Mouse (Mus musculus) adrenal gland, adult 18-20 months (tissue): Measurements from ENCODE around the gene Klk1b1. TPM values are rescaled to one million over a fixed set of nuclear protein-coding genes. Genes with fewer than 3 reads are reported as not detected.
"Not testable (repeated sequence)": the region's sequence is repeated elsewhere in the genome, so short reads cannot be mapped to it uniquely, and the experiment has no call there.

Source experiments
- DNase-seq, 2 experiments: peaks; one replicate each; pipeline ENCODE4 v3.0.0; 2021 to 2022; ENCODE audit warnings: low spot score in 2 of 2
- total RNA-seq, 2 experiments: library from RNA; stranded (reverse); gene quantifications; 1 replicate in 1 of 2; 2 replicates in 1 of 2; pipeline ENCODE4 v1.2.3; 2021

The Klk1b1 gene
- total RNA-seq, 2 experiments from 2014 or later = not detected

DNA sequence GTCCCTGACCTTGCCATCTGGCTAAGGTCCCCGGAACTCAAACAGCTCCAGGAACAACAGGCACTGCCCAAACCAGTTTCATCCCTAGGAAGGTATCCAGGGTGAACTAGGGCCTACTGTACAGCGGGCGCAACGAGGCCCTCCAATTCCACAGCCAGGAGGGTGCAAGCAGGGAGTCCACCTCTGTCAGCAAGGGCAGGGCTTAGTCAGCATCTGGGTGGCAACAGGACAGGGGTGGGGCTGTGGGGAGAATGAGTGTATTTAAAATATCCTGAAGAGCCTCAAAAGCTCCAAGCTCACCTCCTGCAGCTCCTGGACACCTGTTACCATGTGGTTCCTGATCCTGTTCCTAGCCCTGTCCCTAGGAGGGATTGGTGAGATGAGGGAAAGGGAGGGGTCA lies 29.0 kb downstream of the Klk1b1 start, which contains the start of gene Klk1b11:
Gene Klk1b11 (plus strand): TSS at position 301 of the 400 bp plus-strand sequence.
- DNase-seq = not testable (repeated sequence)

DNA sequence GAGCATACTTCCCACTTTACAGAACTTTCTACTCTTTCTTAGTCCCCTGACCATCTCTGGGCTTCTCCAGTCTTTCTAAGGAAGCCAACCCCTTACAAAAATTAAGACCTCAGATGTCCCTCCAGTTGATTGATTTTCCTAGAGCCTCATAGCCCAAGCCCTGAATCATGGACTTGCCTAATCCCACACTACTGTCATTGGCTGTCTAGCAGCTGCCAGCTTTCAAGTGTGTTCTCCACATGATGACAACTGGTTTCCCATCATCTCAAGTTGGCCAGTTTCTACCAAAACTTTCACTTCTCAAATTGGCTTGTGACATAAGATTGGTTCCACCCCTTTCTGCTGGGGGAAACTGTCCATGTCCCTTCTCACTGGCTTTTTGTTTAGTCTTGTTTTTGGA lies 38.3 kb downstream of the Klk1b1 start:
- no peak for DNase-seq

DNA sequence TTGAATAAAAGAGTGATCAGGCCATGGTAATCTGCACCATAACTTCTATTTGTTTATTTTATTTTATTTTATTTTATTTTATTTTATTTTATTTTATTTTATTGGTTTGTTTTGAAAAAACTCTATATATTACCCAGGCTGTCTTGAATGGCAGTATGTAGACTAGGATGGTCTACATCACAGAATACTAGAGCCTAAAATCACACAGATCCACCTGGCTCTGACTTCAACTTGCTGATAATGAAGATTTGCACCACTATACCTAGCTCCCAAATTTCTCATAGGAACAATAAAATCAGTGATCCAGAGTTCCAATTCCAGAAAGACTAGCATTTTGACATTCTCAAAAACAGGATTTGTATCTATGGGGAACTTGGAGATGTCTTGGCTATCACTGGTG lies 45.3 kb downstream of the Klk1b1 start, which contains the start of gene Klk1b26:
Gene Klk1b26 (plus strand): TSS at position 301 of the 400 bp plus-strand sequence.
- not testable (repeated sequence) for DNase-seq

DNA sequence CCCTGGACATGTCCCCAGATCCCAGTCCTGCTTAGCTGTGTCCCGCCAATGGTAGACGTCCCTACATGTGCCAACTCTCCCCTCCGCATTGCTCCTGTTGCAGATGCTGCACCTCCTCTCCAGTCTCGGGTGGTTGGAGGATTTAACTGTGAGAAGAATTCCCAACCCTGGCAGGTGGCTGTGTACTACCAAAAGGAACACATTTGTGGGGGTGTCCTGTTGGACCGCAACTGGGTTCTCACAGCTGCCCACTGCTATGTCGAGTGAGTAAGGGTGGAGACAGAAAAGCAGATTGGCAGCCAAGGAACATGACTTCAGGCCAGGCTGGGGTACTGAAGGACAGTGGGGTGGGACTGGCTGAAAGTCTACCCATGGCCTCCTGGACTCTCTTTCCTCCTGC lies 48.1 kb downstream of the Klk1b1 start:
- not testable (repeated sequence) for DNase-seq

DNA sequence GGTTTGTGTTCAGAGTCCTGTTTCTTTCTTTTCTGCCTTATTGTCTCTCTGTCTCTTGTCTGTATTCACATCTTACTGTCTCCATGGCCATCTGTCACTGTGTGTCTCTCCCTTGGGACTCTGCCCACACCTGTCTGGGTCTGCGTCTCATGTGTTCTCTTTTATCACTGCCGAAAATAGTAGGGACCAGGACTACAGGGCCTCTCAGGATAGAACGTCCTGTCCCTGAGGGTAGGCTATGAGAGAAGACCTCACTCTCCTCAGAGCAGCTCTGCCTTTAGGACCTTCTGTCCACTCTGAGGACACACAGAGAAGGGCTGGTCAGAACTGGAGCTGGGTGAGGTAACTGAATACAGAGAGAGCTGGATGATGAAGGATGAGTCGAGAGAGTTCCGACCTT lies 48.5 kb downstream of the Klk1b1 start:
- DNase-seq = no peak

Other genes with a start within 250 kb of the Klk1b1 start
- gene Klk12, start 197.9 kb upstream of the Klk1b1 start, total RNA-seq = not detected
- not detected for gene Klk11, start 192.1 kb upstream of the Klk1b1 start, total RNA-seq
- gene Klk10, start 185.7 kb upstream of the Klk1b1 start, total RNA-seq = under 1 TPM; 0.36 to 0.86 TPM
- gene Klk9, start 174.9 kb upstream of the Klk1b1 start, total RNA-seq = not detected
- gene Klk8, start 169.2 kb upstream of the Klk1b1 start, total RNA-seq = 1 to 10 TPM; 2.9 to 4.9 TPM
- not detected for gene Klk7, start 155.5 kb upstream of the Klk1b1 start, total RNA-seq
- not detected for gene Klk6, start 142.3 kb upstream of the Klk1b1 start, total RNA-seq
- not detected for gene Klk5, start 124.8 kb upstream of the Klk1b1 start, total RNA-seq
- not detected for gene Klk4, start 85.6 kb upstream of the Klk1b1 start, total RNA-seq
- gene Klk15, start 33.0 kb upstream of the Klk1b1 start, total RNA-seq = not detected
- gene Klk1b8, start 16.1 kb upstream of the Klk1b1 start, total RNA-seq = not detected
- not detected for gene Klk1b9, start 9.3 kb downstream of the Klk1b1 start, total RNA-seq
- gene Klk1b11, start 29.1 kb downstream of the Klk1b1 start, total RNA-seq = not detected
- gene Klk1b26, start 45.4 kb downstream of the Klk1b1 start, total RNA-seq = not detected
- gene Klk1b27, start 85.5 kb downstream of the Klk1b1 start, total RNA-seq = not detected
- gene Klk1b21, start 135.6 kb downstream of the Klk1b1 start, total RNA-seq = not detected
- not detected for gene Klk1b22, start 145.9 kb downstream of the Klk1b1 start, total RNA-seq
- not detected for gene Klk1b16, start 170.0 kb downstream of the Klk1b1 start, total RNA-seq
- gene Klk1b24, start 221.5 kb downstream of the Klk1b1 start, total RNA-seq = not detected
- gene Klk1b3, start 231.4 kb downstream of the Klk1b1 start, total RNA-seq = not detected
- gene Klk1b4, start 240.7 kb downstream of the Klk1b1 start, total RNA-seq = not detected
- not detected for gene Klk1b5, start 249.2 kb downstream of the Klk1b1 start, total RNA-seq